7 mouse cellular contexts compared by ENCODE assay signal in genomic region chr4:129608426-129609025, GRCm38 (mm10). TPM values are rescaled to one million over a fixed set of nuclear protein-coding genes. Genes with fewer than 3 reads are reported as not detected.
DNase-seq lines count a peak whose midpoint lies in the region; ATAC-seq and TF ChIP-seq lines count a peak whose summit lies in the region.

No protein-coding gene starts in this region.

- peaks cover 42% of the 10 kb centered on the region for H3K36me3 ChIP-seq in intestine, embryonic 14.5 days (ENCODE audit: control insufficient read depth, insufficient read depth, low read length)
- H3K36me3 ChIP-seq in midbrain, embryonic 11.5 days (ENCODE audit: control insufficient read depth, insufficient read depth, low read length) = peaks cover 14% of the 10 kb centered on the region

- ATAC-seq in intestine, embryonic 14.5 days (replicated peaks; ENCODE audit: low FRiP score, low TSS enrichment, low read depth) = peak; percentile 84
- ATAC-seq in midbrain, embryonic 11.5 days (ENCODE audit: low FRiP score) = peak; percentile 77

- peak; percentile 73; the same call in 1 of the 2 replicates for TF ChIP-seq POLR2A in cortical plate, adult 2 months (IDR thresholded peaks at IDR 0.05; ENCODE audit: extremely low read depth, insufficient read depth, low read length)

- H3K27ac ChIP-seq in cortical plate, adult 2 months (ENCODE audit: insufficient read depth, low read length) = peak overlapping the region; percentile 19
- H3K27ac ChIP-seq in intestine, embryonic 14.5 days (ENCODE audit: low read depth) = no peak overlapping the region
- H3K27ac ChIP-seq in midbrain, embryonic 11.5 days (ENCODE audit: low read depth, low read length) = no peak overlapping the region

- H3K4me2 ChIP-seq in intestine, embryonic 14.5 days (ENCODE audit: low read length) = no peak overlapping the region
- no peak overlapping the region for H3K4me2 ChIP-seq in midbrain, embryonic 11.5 days

- 38% methylated on average over 7 of the region's 7 CpGs for WGBS in intestine, embryonic 14.5 days
- whole genome bisulfite sequencing in midbrain, embryonic 11.5 days = 38% methylated on average over 7 of the region's 7 CpGs

- no peak overlapping the region for H3K9ac ChIP-seq in intestine, embryonic 14.5 days (ENCODE audit: low read length)
- no peak overlapping the region for H3K9ac ChIP-seq in midbrain, embryonic 11.5 days (ENCODE audit: low read length)

- H3K27me3 ChIP-seq in intestine, embryonic 14.5 days (replicated peaks; ENCODE audit: control insufficient read depth, insufficient read depth, low read length) = no peaks in the 10 kb centered on the region
- H3K27me3 ChIP-seq in midbrain, embryonic 11.5 days (ENCODE audit: control insufficient read depth, insufficient read depth, low read length) = no peaks in the 10 kb centered on the region

- DNase-seq in adrenal gland, adult (ENCODE audit: inconsistent age in 2 of 2, low spot score in 1 of 2) = peak; percentile 80 to 91
- peak; percentile 82 for DNase-seq in gastrocnemius, postnatal 14 days
- peak; percentile 86 for DNase-seq in intestine, embryonic 14.5 days (ENCODE audit: low spot score)
- DNase-seq in left cerebral cortex, postnatal 36 days (ENCODE audit: low spot score in 2 of 2) = peak; percentile 69 to 77
- DNase-seq in midbrain, embryonic 11.5 days (ENCODE audit: low spot score, missing footprints) = peak; percentile 93
- DNase-seq in right cerebral cortex, postnatal 4 days = peak; percentile 79

- 0 out of 2 replicates have a peak, but pooled peaks cover 1% of the 10 kb centered on the region for H3K4me1 ChIP-seq in cortical plate, adult 2 months (ENCODE audit: control insufficient read depth, insufficient read depth, low read length)
- no peaks in the 10 kb centered on the region for H3K4me1 ChIP-seq in intestine, embryonic 14.5 days (replicated peaks; ENCODE audit: control insufficient read depth, insufficient read depth, low read length)
- no peaks in the 10 kb centered on the region for H3K4me1 ChIP-seq in midbrain, embryonic 11.5 days (ENCODE audit: control insufficient read depth, insufficient read depth, low read length)

- TF ChIP-seq CTCF in cortical plate, adult 2 months (IDR thresholded peaks at IDR 0.05; ENCODE audit: extremely low read depth, insufficient read depth, low read length) = peak; percentile 93

- intact Hi-C loops in gastrocnemius, postnatal 14 days (cut with DNase I; ENCODE audit: low total_unique reads) = no loop called here
- intact Hi-C loops in left cerebral cortex, postnatal 36 days (cut with DNase I) = loop anchor here (5.0 kb wide), 1 partner anchor 116 kb away; the partner anchor contains the start of genes Fam229a and Tssk3

- no peaks in the 10 kb centered on the region for H3K9me3 ChIP-seq in intestine, embryonic 14.5 days (ENCODE audit: control insufficient read depth, low read length)
- no peaks in the 10 kb centered on the region for H3K9me3 ChIP-seq in midbrain, embryonic 11.5 days (ENCODE audit: control insufficient read depth, low read length)

- H3K4me3 ChIP-seq in cortical plate, adult 2 months (ENCODE audit: insufficient read depth, low read length) = no peak overlapping the region
- no peak overlapping the region for H3K4me3 ChIP-seq in intestine, embryonic 14.5 days (ENCODE audit: low read depth, low read length)
- no peak overlapping the region for H3K4me3 ChIP-seq in midbrain, embryonic 11.5 days (ENCODE audit: low read depth, low read length)

RNA-seq across cellular contexts. Expression of gene Dcdc2b, which starts 5.5 kb away (rescaled TPM):
- polyA plus RNA-seq in cortical plate, adult 2 months (2012; rRNA removed) = 11.1 and 11.3 TPM in 2 replicates
- 1 to 10 TPM; 1.0 to 1.8 TPM for total RNA-seq in gastrocnemius, postnatal 14 days (2021)
- polyA plus RNA-seq in intestine, embryonic 14.5 days (2014; fragmentation: Nextera tagmentation; extraction: Ambion mirVana) = 2.6 and 3.7 TPM in 2 replicates
- 1 to 10 TPM; 2.9 to 7.7 TPM for total RNA-seq in left cerebral cortex, postnatal 36 days (2021)
- polyA plus RNA-seq in midbrain, embryonic 11.5 days (2014; fragmentation: Nextera tagmentation; extraction: Ambion mirVana) = 1.7 and 3.0 TPM in 2 replicates

RNA-seq across cellular contexts. Expression of gene Tmem234, which starts 8.1 kb away (rescaled TPM):
- polyA plus RNA-seq in cortical plate, adult 2 months (2012; rRNA removed) = 143 and 148 TPM in 2 replicates
- total RNA-seq in gastrocnemius, postnatal 14 days (2021) = 10 to 100 TPM; 33.6 to 35.8 TPM
- polyA plus RNA-seq in intestine, embryonic 14.5 days (2014; fragmentation: Nextera tagmentation; extraction: Ambion mirVana) = 197 and 212 TPM in 2 replicates
- total RNA-seq in left cerebral cortex, postnatal 36 days (2021) = 10 to 100 TPM; 92.2 to 93.7 TPM
- 178 and 188 TPM in 2 replicates for polyA plus RNA-seq in midbrain, embryonic 11.5 days (2014; fragmentation: Nextera tagmentation; extraction: Ambion mirVana)

RNA-seq across cellular contexts. Expression of gene Eif3i, which starts 8.1 kb away (rescaled TPM):
- 228 and 229 TPM in 2 replicates for polyA plus RNA-seq in cortical plate, adult 2 months (2012; rRNA removed)
- 100 to 1,000 TPM; 135 to 141 TPM for total RNA-seq in gastrocnemius, postnatal 14 days (2021)
- 349 and 356 TPM in 2 replicates for polyA plus RNA-seq in intestine, embryonic 14.5 days (2014; fragmentation: Nextera tagmentation; extraction: Ambion mirVana)
- 100 to 1,000 TPM; 121 to 140 TPM for total RNA-seq in left cerebral cortex, postnatal 36 days (2021)
- 251 and 259 TPM in 2 replicates for polyA plus RNA-seq in midbrain, embryonic 11.5 days (2014; fragmentation: Nextera tagmentation; extraction: Ambion mirVana)

RNA-seq across cellular contexts. Expression of gene Iqcc, which starts 10.4 kb away (rescaled TPM):
- polyA plus RNA-seq in cortical plate, adult 2 months (2012; rRNA removed) = 34.9 and 35.4 TPM in 2 replicates
- total RNA-seq in gastrocnemius, postnatal 14 days (2021) = 10 to 100 TPM; 10.4 to 11.8 TPM
- 26.2 and 26.4 TPM in 2 replicates for polyA plus RNA-seq in intestine, embryonic 14.5 days (2014; fragmentation: Nextera tagmentation; extraction: Ambion mirVana)
- total RNA-seq in left cerebral cortex, postnatal 36 days (2021) = 10 to 100 TPM; 27.5 to 36.2 TPM
- polyA plus RNA-seq in midbrain, embryonic 11.5 days (2014; fragmentation: Nextera tagmentation; extraction: Ambion mirVana) = 21.3 and 23.9 TPM in 2 replicates

RNA-seq across cellular contexts. Expression of gene Ccdc28b, which starts 15.2 kb away (rescaled TPM):
- 89.1 and 99.2 TPM in 2 replicates for polyA plus RNA-seq in cortical plate, adult 2 months (2012; rRNA removed)
- total RNA-seq in gastrocnemius, postnatal 14 days (2021) = 10 to 100 TPM; 58.0 to 66.8 TPM
- polyA plus RNA-seq in intestine, embryonic 14.5 days (2014; fragmentation: Nextera tagmentation; extraction: Ambion mirVana) = 43.1 and 45.5 TPM in 2 replicates
- 10 to 100 TPM; 53.7 to 60.8 TPM for total RNA-seq in left cerebral cortex, postnatal 36 days (2021)
- polyA plus RNA-seq in midbrain, embryonic 11.5 days (2014; fragmentation: Nextera tagmentation; extraction: Ambion mirVana) = 70.0 and 73.9 TPM in 2 replicates
